Mouse (Mus musculus): ENCODE results near the gene Socs5.

DNA sequence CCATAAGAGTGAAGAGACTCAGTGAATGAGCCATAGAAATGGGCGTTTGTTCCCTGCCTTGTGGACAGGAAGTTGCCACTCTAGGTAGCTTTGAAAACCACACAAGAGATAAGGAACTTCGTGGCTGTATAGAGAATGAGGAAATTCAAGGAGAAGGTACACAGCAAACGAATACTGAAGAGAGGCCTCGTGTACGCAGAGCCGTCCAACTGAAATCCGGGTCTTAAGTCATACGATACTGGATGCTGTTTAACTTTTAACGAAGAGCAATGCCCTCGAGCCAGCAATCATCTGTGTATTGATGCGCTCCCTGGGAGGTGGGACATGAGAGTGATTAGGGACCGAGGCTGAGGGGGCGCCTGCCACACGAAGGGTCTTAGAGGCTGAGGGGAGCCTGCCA lies 35.7 kb downstream of the Socs5 start:
- TF ChIP-seq POLR2A (IDR thresholded peaks at IDR 0.05; ENCODE audit: borderline replicate concordance, control insufficient read depth, low read depth, low read length) (no peak), CTCF (IDR thresholded peaks at IDR 0.05; ENCODE audit: control insufficient read depth, insufficient read depth, low read length) (no peak)

Data from bone marrow, adult 2 months (tissue).